Mouse (Mus musculus) monocyte, adult 5-6 weeks (primary cell): Measurements from ENCODE around the gene Mndal. TPM values are rescaled to one million over a fixed set of nuclear protein-coding genes. Genes with fewer than 3 reads are reported as not detected.
"Not testable (repeated sequence)": the region's sequence is repeated elsewhere in the genome, so short reads cannot be mapped to it uniquely, and the experiment has no call there.

Experiments
- ATAC-seq: fragments of 153-309, 156-312 bp; replicated peaks from 2 replicates; pipeline ENCODE4 v1.8.0; 2017; ENCODE audit warnings: mild to moderate bottlenecking; ENCODE audit not compliant: low TSS enrichment, insufficient number of reproducible peaks, severe bottlenecking, poor library complexity, low FRiP score
- total RNA-seq: library from RNA; stranded (forward); fragments of 200-1000, 200-491, 200-594 nt; gene quantifications from 3 replicates; pipeline ENCODE4 v1.2.3, GENCODE M21; 2017

Gene Mndal
- total RNA-seq, 1 experiment from 2014 or later: 257 TPM

- no peak for ATAC-seq
These were observed 30.4 kb downstream of the Mndal start for GRCm38 (mm10) chr1:173911808-173912464.

GRCm38 (mm10) chr1:173908390-173908789 is 33.9 kb downstream of the Mndal start:
- ATAC-seq: peak; percentile 12; the same call in 1 of the 2 replicates

GRCm38 (mm10) chr1:173905885-173906284 is 36.4 kb downstream of the Mndal start:
- ATAC-seq: not testable (repeated sequence)

- not testable (repeated sequence) for ATAC-seq
These were observed 52.5 kb downstream of the Mndal start for GRCm38 (mm10) chr1:173889741-173890140.

- ATAC-seq: peak; percentile 96
These were observed 55.1 kb downstream of the Mndal start for GRCm38 (mm10) chr1:173887026-173887787.

- peak; percentile 47 for ATAC-seq
These were observed 62.2 kb downstream of the Mndal start for GRCm38 (mm10) chr1:173880004-173880666.

- ATAC-seq: not testable (repeated sequence)
These were observed 62.9 kb downstream of the Mndal start for GRCm38 (mm10) chr1:173879225-173879987.

GRCm38 (mm10) chr1:173878264-173878663 is 64.0 kb downstream of the Mndal start:
- not testable (repeated sequence) for ATAC-seq

GRCm38 (mm10) chr1:173877125-173877524 is 65.2 kb downstream of the Mndal start:
- ATAC-seq: not testable (repeated sequence)

GRCm38 (mm10) chr1:173868586-173868985 is 73.7 kb downstream of the Mndal start:
- not testable (repeated sequence) for ATAC-seq

- ATAC-seq: no peak
These were observed 75.8 kb downstream of the Mndal start for GRCm38 (mm10) chr1:173866504-173866903.

- ATAC-seq: not testable (repeated sequence)
These were observed 88.6 kb downstream of the Mndal start for GRCm38 (mm10) chr1:173853711-173854110.

GRCm38 (mm10) chr1:173852853-173853252 is 89.4 kb downstream of the Mndal start:
- peak; percentile 31; the same call in 1 of the 2 replicates for ATAC-seq

GRCm38 (mm10) chr1:173846193-173846592 is 96.1 kb downstream of the Mndal start:
- not testable (repeated sequence) for ATAC-seq

GRCm38 (mm10) chr1:173844754-173845153 is 97.5 kb downstream of the Mndal start:
- no peak for ATAC-seq

GRCm38 (mm10) chr1:173821481-173821803 is 120.8 kb downstream of the Mndal start:
- ATAC-seq: not testable (repeated sequence)

GRCm38 (mm10) chr1:173820794-173821480 is 121.4 kb downstream of the Mndal start:
- ATAC-seq: not testable (repeated sequence)

GRCm38 (mm10) chr1:173809294-173809693 is 133.0 kb downstream of the Mndal start:
- peak; percentile 95 for ATAC-seq
